Mouse (Mus musculus) right cerebral cortex, postnatal 10 days (tissue): ENCODE data around the gene Gli1.
A peak's percentile ranks its signal among the peaks of the same experiment; 100 is the strongest.

Experiments
- DNase-seq, 2 experiments: peaks; one replicate each; pipeline ENCODE4 v3.0.0; 2021; ENCODE audit warnings: low spot score in 2 of 2

The Gli1 gene

GRCm38 (mm10) chr10:127341891-127342639 is at the start of gene Gli1:
TSS of gene Gli1 (minus strand) at chr10:127341974.
- DNase-seq: peak; percentile 76 to 87

DNA sequence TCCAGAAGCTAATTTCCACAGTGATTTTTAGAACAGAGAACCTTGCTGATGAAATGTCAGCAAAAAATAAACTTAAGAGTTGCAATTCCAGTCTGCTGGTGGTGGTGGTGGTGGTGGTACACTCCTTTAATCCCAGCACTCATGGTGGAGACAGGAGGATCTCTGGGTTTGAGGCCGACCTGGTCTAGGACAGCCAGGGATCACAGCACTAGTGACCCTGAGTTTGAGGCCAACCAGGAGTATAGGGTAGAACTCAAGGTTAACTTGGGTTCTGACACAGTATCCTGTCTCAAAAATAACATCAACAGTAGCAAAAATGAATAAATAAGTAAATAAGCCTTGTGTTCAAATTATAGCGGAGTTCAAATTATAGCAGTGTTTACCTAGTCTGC is 40.0 kb upstream of the Gli1 start:
- DNase-seq: no peak

GRCm38 (mm10) chr10:127380767-127381742 is 39.3 kb upstream of the Gli1 start:
- DNase-seq: peak; percentile 60 to 67

DNA sequence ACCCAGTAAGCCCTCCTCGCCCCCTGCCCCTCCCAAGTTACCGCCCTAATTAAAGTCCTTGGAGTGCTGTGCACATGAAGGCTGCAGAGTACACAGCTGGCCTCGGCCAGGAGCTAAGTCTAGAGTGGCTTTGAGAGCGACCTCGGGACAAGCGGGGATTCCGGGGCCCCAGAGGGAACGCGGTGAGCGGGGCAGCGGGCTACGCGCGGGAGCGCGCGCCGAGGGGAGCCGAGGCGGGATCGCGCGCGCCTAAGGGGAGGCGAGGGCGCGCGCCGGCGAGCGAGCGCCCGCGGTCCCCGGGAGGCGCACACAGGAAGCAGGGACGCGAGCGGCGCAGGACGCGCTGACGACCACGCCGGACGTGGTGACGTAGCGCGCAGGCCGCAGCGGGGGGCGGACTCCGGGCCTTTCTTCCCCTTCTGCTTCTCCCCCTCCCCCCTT is 38.5 kb upstream of the Gli1 start, which contains the start of gene R3hdm2:
R3hdm2 (plus strand) TSS at position 77 of the 441 bp plus-strand sequence.
- DNase-seq: peak; percentile 95 to 96

GRCm38 (mm10) chr10:127379654-127380053 is 37.9 kb upstream of the Gli1 start:
- no peak for DNase-seq

- no peak for DNase-seq
Observed at GRCm38 (mm10) chr10:127377700-127378099, 35.9 kb upstream of the Gli1 start.

- DNase-seq: no peak
Observed at GRCm38 (mm10) chr10:127371023-127371422, 29.2 kb upstream of the Gli1 start.

DNA sequence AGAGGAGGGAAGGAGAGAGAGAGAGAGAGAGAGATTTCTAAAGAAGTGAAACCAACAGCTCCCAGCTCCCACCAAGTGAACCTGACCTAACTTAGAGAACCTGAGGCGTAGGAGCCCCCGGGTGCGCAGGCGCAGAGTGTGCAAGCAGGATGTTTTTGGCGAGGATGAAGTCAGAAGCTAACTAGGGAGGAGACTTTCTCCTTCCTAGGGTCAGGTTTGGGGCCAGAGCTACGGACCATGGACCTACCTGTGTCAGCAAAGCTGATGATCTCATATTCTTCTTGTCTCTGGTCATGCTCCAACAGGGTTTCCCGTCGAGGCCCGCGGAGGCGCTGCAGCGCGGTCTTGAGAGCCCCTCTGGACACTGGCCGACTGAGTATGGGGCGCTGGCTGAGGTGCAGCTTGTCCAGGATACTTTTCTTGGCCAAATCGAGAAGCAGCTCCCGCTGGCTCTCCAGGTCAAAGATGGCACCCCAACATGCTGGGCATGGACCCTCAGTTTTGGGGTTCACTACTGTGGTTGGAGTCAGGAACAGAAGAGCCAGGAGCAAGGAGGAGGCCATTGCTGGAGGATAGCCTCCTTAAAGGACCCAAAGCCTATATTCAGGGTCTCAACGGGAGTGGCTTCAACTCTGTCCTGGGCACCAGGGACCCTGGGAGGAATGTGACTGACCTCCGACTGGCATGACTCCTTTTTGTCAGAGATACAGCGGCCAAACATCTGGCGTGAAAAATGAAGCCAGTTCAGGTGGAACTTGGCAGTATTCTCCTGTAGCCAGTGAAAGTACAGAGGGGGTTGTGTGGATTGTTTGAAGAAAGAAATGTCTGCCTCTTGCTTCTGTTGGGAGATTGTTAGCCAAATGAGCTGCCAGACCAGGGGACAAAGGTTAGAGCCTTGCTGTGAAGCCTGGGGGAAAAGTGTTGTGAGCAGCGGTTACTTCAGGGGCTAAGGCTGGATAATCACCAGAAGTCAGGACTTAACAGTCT is 28.4 kb upstream of the Gli1 start, which contains the start of gene Inhbc:
Inhbc (minus strand) TSS at position 598 of the 987 bp plus-strand sequence.
- no peak for DNase-seq

GRCm38 (mm10) chr10:127368273-127368672 is 26.5 kb upstream of the Gli1 start:
- no peak for DNase-seq

GRCm38 (mm10) chr10:127367116-127367515 is 25.3 kb upstream of the Gli1 start:
- DNase-seq: no peak

DNA sequence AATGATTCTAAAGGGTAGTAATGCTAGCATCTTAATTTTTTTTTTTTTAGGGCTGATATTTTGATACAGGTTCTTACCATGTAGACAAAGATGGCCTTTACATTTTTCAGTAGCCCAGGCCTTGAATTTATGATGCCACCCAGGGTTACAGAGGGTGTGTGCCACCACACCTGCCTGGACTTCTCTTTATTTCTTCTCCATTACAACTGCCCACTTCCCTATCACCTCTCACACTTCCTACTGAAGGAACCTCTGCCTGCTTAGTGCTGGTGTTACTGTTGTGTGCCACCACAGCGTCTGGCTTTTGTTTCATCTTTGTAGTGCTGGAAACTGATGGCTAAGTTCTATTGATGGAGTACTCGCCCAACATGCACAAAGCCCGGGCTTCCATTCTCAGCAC is 18.9 kb upstream of the Gli1 start:
- no peak for DNase-seq

- no peak for DNase-seq
Observed at GRCm38 (mm10) chr10:127355336-127355735, 13.6 kb upstream of the Gli1 start.

DNA sequence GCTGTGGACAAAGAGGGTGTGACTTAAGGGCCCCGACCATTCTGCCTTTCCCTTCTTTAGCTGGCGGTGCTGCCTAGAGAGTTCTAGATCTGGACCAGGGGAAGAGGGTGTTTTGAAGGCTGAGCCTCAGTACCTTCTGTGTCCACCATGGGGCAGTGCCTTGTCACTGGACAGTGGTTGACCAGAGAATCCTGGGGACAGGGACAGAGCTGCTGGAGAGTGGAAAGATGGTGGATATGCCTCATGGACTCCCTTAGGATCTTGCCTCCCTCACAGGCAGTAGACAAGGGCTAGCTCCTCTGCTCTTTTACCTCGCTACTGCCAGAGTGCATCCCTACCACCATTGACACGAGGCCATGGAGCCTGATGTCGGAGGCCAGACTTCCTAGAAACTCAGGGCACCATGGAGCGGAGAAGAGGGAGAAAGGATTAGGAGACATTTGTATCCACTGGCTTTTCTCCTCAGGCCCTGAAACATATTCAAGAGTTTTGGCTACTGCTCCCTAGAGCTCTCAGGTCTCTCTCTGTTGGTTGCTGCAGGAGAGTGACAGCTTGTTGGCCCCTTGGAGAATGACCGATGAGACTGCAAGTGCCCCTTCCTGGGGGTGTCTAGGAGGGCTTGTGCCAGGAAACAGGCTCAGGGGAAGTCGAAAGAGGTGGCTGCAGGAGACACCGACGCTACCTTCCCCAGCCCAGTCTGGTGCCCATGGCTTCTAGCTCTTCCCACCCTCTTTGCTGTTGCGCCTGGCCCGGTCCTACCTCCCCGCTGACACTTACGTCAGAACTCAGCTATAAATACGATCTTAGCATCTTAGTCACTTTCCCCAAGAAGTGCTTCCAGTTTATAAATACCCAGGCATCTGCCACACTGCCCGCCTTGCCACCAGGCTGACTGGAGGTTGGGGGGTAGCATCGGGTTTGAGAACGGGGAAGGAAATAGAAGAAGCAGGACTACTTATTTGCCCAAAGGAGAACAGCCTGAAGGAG is 12.4 kb upstream of the Gli1 start, which contains the start of gene Inhbe:
Inhbe (minus strand) TSS at position 503 of the 987 bp plus-strand sequence.
- peak; percentile 81 to 90 for DNase-seq

DNA sequence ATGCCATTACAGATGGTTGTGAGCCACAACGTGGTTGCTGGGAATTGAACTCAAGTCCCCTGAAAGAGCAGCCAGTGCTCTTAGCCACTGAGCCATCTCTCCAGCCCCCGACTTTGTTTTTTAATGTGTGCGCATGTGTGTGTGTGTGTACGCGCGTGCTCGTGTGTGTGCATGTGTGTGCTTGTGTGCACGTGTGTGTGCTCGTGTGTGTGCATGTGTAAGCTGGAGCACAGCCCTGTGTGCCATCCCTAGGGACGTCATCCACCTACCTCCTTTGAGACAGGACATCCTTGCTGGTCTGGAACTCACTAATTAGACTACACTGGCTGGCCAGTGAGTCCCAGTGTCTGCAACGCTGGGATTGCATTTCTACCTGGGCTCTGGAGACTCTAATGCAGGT is 11.0 kb upstream of the Gli1 start:
- DNase-seq: no peak

DNA sequence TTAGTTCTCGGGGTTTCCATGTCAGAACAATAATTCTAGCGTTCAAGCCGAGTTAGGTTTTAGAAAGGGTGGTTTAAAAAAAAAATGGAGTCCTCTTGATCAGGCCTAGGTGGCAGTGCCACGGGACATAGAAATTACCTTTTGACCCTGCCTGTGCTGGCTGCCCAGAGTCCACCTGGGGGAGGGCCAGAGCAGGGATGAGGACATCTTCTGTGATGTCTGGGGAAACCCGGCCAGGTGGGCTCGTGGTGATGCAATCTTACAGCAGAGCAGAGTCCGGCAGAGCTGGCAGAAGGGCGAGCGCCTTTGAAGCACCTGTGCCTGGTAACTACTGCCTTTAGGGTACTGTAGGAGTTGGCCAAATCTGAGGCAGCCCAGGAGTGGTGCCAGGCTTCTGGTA is 10.4 kb upstream of the Gli1 start:
- DNase-seq: no peak

GRCm38 (mm10) chr10:127351719-127352118 is 9.9 kb upstream of the Gli1 start:
- no peak for DNase-seq

GRCm38 (mm10) chr10:127351285-127351595 is 9.5 kb upstream of the Gli1 start:
- no peak for DNase-seq

DNA sequence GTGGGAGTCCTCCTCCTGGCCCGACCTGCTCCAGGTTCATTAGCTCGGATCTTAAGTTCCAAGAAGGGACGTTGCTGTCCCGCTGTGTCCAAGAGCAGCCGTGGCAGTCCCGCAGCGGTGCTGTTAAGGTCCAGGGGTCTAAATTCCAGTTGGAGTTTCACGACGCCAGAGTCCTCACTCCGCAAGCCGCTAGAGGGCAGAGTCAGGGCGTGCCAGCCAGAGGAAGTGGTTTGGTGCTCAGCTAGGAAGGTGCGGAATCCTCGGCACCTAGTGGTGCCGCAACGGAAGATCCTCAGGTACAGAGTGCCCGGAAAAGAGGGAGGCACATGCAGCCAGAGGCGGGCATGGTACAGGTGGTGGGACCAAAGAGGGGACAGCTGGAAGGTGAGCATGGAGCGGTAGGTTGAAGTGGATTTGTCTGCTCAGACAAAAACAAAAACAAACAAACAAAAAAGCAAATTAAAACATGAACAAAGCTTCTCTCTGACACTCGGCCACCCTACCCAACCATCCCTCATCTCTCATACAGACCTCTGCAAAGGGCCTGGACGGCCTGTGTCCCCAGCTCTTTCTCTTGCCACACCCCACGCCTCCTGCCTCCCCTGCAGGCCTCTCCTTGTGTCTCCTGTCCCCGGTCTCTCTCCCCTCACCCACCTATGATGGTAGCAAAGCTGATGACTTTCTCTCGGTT is 9.0 kb upstream of the Gli1 start:
- DNase-seq: peak; percentile 79 to 82

DNA sequence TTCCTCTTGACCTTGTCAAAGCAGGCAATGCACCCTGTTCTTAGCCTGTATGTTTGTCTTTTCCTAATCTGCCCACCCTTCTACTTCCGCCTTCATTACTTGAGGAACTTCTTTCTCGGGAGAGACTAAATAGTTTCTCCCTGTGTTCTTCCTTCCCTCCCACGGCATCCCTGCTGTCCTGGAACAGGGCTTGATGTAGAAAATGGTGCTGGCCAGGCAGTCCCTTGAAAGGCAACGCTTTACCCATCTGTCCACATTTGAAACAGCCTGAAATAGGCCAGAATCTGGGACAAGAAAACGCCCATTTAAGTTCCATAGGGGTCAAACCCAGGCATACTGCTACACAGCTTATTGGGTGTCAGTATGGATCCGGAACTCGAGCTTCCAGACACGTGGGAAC is 8.0 kb upstream of the Gli1 start:
- DNase-seq: peak; percentile 51 to 68
